Mouse (Mus musculus) right cerebral cortex, postnatal 10 days (tissue): ENCODE measurements at regions not wholly inside any gene's neighbourhood (a gene's known extent, or its start where the extent isn't known, plus 50 kb on each side); places are given as distances from the start of the nearest gene placed in this dataset.

Experiments
- DNase-seq, 2 experiments: peaks; one replicate each; pipeline ENCODE4 v3.0.0; 2021; ENCODE audit warnings: low spot score in 2 of 2

DNA sequence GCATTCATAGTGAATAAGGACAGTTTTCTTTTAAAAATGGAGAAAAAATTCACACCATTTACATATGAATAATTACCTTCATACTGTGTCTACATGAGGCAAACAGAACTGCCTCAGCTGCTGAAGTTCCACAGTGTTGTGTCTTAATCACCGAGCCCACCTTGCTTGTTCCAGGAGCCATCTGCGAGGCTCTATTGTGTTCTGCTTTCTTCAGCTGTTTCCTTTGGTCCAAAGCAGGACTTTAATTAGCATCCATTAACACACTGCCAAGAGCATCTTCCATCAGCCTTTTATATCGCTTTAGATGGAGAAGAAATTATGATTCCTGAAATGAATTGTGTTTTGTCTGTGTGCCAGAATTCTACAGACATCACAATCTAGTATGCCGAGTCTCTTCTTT, 3423.1 kb upstream of the Lrrc6 start:
- DNase-seq = peak; percentile 26 to 64

DNA sequence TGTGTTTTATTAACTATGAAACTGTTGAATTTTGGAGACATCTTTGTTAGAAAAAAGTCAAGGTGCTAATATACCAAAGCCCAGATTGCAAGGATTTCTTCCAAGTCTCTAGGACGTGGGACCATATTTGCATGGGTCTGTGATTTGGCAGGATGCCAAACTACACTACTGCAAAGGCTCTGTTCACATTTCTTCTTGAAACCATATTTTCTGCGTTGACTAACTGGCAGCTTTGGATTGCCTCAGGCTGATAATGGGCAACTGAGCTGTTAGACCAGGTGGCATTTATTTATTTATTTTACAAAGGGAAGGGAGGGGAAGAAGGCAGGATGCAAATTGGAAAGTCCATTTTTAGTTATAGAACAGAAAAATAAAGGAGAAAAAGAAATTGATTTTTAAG, 3422.6 kb upstream of the Lrrc6 start:
- peak; percentile 46 to 66 for DNase-seq

DNA sequence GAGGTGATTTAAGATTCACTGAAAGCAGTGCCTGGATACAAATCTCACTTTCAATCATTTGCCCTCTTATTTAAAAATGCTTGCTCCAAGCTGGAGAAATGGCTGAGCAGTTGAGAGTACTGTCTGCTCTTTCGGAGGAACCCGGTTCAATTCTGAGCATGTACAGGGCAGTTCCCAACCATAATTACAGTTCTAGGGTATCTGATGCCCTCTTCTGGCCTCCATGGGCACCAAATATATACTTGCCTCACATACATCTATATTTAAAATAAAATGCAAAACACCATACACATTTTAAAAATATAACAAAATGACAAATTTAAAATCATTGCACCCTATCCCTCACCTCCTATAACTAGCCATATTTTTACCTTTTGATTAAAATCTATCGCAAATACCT, 3421.5 kb upstream of the Lrrc6 start:
- DNase-seq = peak; percentile 19 to 24

DNA sequence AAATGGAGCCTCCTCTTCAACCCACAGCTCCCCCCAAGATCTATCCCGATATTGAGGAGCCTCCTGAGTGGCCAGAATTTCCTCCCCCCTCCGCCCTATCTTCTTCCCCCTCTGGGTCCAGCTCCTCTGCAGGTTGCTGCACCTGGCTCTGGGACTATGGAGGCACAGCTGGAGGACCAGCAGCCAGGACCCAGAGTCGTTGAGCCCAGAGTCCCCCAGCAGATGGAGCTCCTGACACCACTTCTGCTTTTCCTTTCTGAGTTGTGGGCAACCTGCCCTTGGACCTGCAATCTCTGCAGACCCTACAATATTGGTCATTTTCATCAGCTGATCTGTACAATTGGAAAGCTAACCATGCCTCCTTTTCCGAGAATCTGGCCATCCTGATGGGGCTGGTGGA, 3385.1 kb upstream of the Lrrc6 start:
- no peak for DNase-seq

DNA sequence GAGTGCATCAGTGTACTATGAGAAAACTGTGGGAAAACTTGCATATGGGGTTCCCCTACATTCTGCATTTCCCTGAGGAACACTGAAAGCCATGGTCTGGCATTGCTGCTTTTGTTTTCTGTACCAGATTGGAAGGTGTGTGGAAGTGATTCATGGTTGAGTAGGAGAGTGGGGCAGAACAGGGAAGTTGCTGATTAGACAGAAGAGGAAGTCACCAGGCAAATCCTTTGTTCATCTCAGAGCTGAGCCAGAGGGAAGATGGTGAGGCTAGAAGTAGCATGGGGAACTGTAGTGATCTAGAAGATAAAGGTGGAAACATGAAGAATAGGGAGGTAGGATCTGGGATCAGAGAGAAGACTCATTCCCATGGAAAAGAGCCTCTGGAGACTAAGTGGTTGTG, 3377.8 kb upstream of the Lrrc6 start:
- no peak for DNase-seq

DNA sequence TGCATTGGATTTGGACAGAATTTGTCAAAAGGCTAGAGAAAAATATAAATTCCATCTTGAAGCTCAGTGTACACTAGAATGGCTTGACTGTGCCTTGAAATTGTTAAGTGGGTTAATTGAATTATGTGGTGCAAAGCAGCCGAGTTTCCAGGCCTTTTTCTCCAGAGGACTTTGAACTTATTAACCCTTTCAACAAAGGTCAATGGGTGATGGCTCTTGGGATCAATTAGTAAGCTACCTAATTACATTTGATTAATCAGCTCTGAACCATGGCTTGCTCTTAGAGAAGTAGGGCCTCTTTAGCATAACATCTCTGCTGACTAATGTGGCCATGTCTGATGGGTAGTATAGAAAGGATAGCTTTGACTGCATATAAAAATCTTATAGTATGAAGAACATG, 3352.8 kb upstream of the Lrrc6 start:
- no peak for DNase-seq

DNA sequence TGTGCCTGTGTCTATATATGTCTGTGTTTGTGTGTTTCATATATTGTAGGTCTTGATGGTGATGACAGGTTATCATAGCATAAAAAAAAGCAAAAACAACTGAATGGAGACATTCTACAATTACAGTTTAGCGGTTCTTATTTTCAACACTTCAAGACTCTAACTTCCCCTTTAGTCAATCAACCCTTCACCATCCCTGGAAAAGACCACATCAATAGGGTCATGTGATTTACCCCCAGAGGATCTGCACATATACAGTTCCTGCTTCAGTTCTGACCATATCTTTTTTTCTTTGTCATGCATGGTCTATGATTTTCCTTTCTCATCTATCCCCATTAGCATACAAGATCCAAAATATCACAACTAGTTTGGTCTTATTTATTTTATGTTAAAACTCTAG, 3348.9 kb upstream of the Lrrc6 start:
- no peak for DNase-seq
